Mouse (Mus musculus) activated CD4-positive, CD25-positive, alpha-beta regulatory T cell, adult 4 months (primary cell): ENCODE data around the gene D830030K20Rik. TPM values are rescaled to one million over a fixed set of nuclear protein-coding genes. Genes with fewer than 3 reads are reported as not detected.
"Not testable (repeated sequence)": the region's sequence is repeated elsewhere in the genome, so short reads cannot be mapped to it uniquely, and the experiment has no call there.

ENCODE experiments used
- ATAC-seq: one replicate; pipeline ENCODE4 v1.8.0; 2017
- polyA plus RNA-seq, 2 experiments: library from polyadenylated mRNA; unstranded; fragments of 100-300 nt; shearing (Covaris generic); gene quantifications; one replicate each; pipeline ENCODE4 v1.2.1; 2017

D830030K20Rik gene
- 10 to 100 TPM; 14.9 to 18.9 TPM for polyA plus RNA-seq

GRCm38 (mm10) chr14:3208272-3209152 is at the start of gene D830030K20Rik:
D830030K20Rik (plus strand) TSS chr14:3208488.
- ATAC-seq: not testable (repeated sequence)

DNA sequence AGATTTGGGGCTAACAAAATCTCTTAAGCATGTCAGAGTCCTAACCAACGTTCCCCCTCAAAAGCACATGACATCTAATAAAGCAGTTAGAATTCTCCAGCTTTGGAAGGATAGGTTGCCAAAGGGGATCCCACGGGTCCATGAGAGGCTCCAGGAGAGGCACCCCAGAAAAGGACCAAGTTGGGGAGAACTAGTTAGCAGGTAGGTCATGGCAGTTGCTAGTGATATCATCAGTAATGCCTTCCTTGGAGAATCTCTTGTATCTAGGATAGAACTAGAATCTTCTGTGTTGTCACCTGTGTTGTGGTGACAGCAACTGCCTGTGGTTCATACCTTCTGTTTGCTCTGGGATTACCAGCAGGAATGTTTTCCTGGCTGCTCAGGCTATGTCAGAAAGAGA is 20.3 kb upstream of the D830030K20Rik start, which contains the start of gene Gm5795:
TSS of gene Gm5795 (plus strand) at position 301 of the 400 bp plus-strand sequence.
- not testable (repeated sequence) for ATAC-seq

DNA sequence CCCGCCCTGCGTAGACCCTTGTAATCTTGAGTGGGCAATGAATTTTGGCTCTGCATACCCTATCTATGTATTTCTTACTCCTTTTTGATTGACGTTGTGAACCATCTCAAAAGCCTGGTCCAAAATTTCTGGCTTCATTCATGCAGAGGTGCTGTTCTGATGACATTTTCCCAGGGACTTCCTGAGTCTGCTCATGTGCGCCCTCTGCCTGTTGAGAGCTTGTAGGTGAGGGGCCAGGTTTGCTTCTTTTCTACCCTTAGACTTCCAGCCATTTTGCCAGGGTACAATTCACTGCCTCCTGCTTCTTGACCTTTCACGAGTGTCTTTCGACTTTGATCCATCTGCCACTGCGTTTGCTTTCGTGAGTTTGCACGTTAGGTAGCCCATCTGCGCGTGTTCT is 1.1 kb downstream of the D830030K20Rik start:
- ATAC-seq: not testable (repeated sequence)

- not testable (repeated sequence) for ATAC-seq
Measured at GRCm38 (mm10) chr14:3262531-3262930, 54.2 kb downstream of the D830030K20Rik start.

Other genes starting within 250 kb of the D830030K20Rik start
- gene Gm2888, start 178.5 kb upstream of the D830030K20Rik start, polyA plus RNA-seq: not detected
- gene Gm2897, start 159.2 kb upstream of the D830030K20Rik start, polyA plus RNA-seq: 1 to 10 TPM; 1.6 to 3.2 TPM
- gene Gm10340, start 74.5 kb upstream of the D830030K20Rik start, polyA plus RNA-seq: not detected
- not detected for gene Gm5795, start 20.2 kb upstream of the D830030K20Rik start, polyA plus RNA-seq
- not detected for gene Gm2956, start 124.1 kb downstream of the D830030K20Rik start, polyA plus RNA-seq
- not detected for gene Gm10413, start 186.6 kb downstream of the D830030K20Rik start, polyA plus RNA-seq
- 1 to 10 TPM; 6.3 to 6.4 TPM for gene Gm10409, start 204.1 kb downstream of the D830030K20Rik start, polyA plus RNA-seq
- 10 to 100 TPM in 1 of 2 experiments, 1 to 10 TPM in 1; 5.6 to 10.1 TPM for gene Gm3005, start 219.6 kb downstream of the D830030K20Rik start, polyA plus RNA-seq
- gene Gm10408, start 240.9 kb downstream of the D830030K20Rik start, polyA plus RNA-seq: not detected